Mouse (Mus musculus) adrenal gland, adult 10 weeks (tissue): ENCODE measurements around the gene Tcea3. TPM values are rescaled to one million over a fixed set of nuclear protein-coding genes. Genes with fewer than 3 reads are reported as not detected.

ENCODE experiments used
- polyA plus RNA-seq: library from polyadenylated mRNA; stranded (reverse); fragments of 350-450 nt; fragmentation: Illumina TruSeq; extraction: RNeasy Lipid Tissue Mini Kit (QIAGEN cat#74804); gene quantifications from one replicate; pipeline ENCODE4 v1.2.3, GENCODE M21; 2014; ENCODE audit warnings: low read depth, low replicate concordance

Tcea3 gene
- polyA plus RNA-seq, result 1.6 TPM

GRCm38 (mm10) chr4:136247729-136248463 lies at the start of gene Tcea3:
Gene Tcea3 (plus strand): TSS chr4:136247729.

GRCm38 (mm10) chr4:136206033-136206893 lies 41.3 kb upstream of the Tcea3 start, which contains the start of gene Asap3:
Gene Asap3 (plus strand): TSS chr4:136206365.

GRCm38 (mm10) chr4:136284455-136284854 lies 36.9 kb downstream of the Tcea3 start, which contains the start of gene Zfp46:
Gene Zfp46 (plus strand): TSS chr4:136284683.

GRCm38 (mm10) chr4:136310229-136311041 lies 62.9 kb downstream of the Tcea3 start, which contains the start of gene Hnrnpr:
Gene Hnrnpr (plus strand): TSS chr4:136310942.

Other genes with a start within 250 kb of the Tcea3 start
- 27.4 TPM for gene Eloa, start 226.0 kb upstream of the Tcea3 start, polyA plus RNA-seq
- 283 TPM for gene Rpl11, start 194.3 kb upstream of the Tcea3 start, polyA plus RNA-seq
- gene Id3, start 104.2 kb upstream of the Tcea3 start, polyA plus RNA-seq, result 8.3 TPM
- gene E2f2, start 75.3 kb upstream of the Tcea3 start, polyA plus RNA-seq, result 0.70 TPM
- gene Asap3, start 41.4 kb upstream of the Tcea3 start, polyA plus RNA-seq, result 0.29 TPM
- gene Zfp46, start 37.0 kb downstream of the Tcea3 start, polyA plus RNA-seq, result 6.8 TPM
- gene Hnrnpr, start 63.2 kb downstream of the Tcea3 start, polyA plus RNA-seq, result 149 TPM
- not detected for gene Htr1d, start 175.8 kb downstream of the Tcea3 start, polyA plus RNA-seq
- gene 6030445D17Rik, start 214.5 kb downstream of the Tcea3 start, polyA plus RNA-seq, result not detected
- gene Luzp1, start 222.0 kb downstream of the Tcea3 start, polyA plus RNA-seq, result 43.6 TPM